Mouse (Mus musculus) liver, postnatal 0 days (tissue): Measurements from ENCODE around the gene Cyp11a1. TPM values are rescaled to one million over a fixed set of nuclear protein-coding genes. Genes with fewer than 3 reads are reported as not detected.

Experiments used
- ATAC-seq: fragments of 200-750 bp; cut with Nextera tagmentation; 2 replicates; pipeline ENCODE4 v1.8.0; 2017; ENCODE audit warnings: mild to moderate bottlenecking, moderate library complexity
- DNase-seq: peaks from one replicate; pipeline ENCODE4 v3.0.0-alpha.2; 2016
- H3K27ac ChIP-seq: fragments of 300-500 bp; sonication (generic); 2 replicates; pipeline ENCODE4 v1.5.1; 2014; ENCODE audit warnings: antibody characterized with exemption, moderate library complexity, mild to moderate bottlenecking, low read depth
- H3K27me3 ChIP-seq: fragments of 300-500 bp; sonication (generic); 2 replicates; pipeline ENCODE4 v1.6.1; 2014; ENCODE audit warnings: low read length, control low read depth, mixed read lengths; ENCODE audit not compliant: insufficient read depth
- H3K36me3 ChIP-seq: fragments of 300-500 bp; sonication (generic); replicated peaks from 2 replicates; pipeline ENCODE4 v1.6.1; 2014; ENCODE audit warnings: mild to moderate bottlenecking, control low read depth, low read length, moderate library complexity, mixed read lengths; ENCODE audit not compliant: insufficient read depth
- H3K4me1 ChIP-seq: fragments of 300-500 bp; sonication (generic); 2 replicates; pipeline ENCODE4 v1.6.1; 2014; ENCODE audit warnings: antibody characterized with exemption, mild to moderate bottlenecking, control low read depth; ENCODE audit not compliant: insufficient read depth
- H3K4me2 ChIP-seq: fragments of 300-500 bp; sonication (generic); 2 replicates; pipeline ENCODE4 v1.6.1; 2014; ENCODE audit warnings: low read depth, mild to moderate bottlenecking, low read length, moderate library complexity, mixed read lengths
- H3K4me3 ChIP-seq: fragments of 300-500 bp; sonication (generic); 2 replicates; pipeline ENCODE4 v1.5.1; 2014; ENCODE audit warnings: low read depth, low read length
- H3K9ac ChIP-seq: fragments of 300-500 bp; sonication (generic); replicated peaks from 2 replicates; pipeline ENCODE4 v1.6.1; 2014; ENCODE audit warnings: mild to moderate bottlenecking, moderate library complexity
- H3K9me3 ChIP-seq: fragments of 300-500 bp; sonication (generic); 2 replicates; pipeline ENCODE4 v1.6.1; 2016; ENCODE audit warnings: mild to moderate bottlenecking, control low read depth, low read length, mixed read lengths
- CTCF ChIP-seq: sonication (generic); IDR thresholded peaks from 2 replicates; pipeline ENCODE4 v1.5.1; 2016; ENCODE audit warnings: antibody characterized with exemption, low read depth
- EP300 ChIP-seq: IDR thresholded peaks from 2 replicates; pipeline ENCODE4 v1.6.1; 2016; ENCODE audit warnings: antibody characterized with exemption, low read depth, mild to moderate bottlenecking
- WGBS: fragments of 180-500 bp; shearing (Covaris S2); extraction: QIAGEN DNeasy Blood & Tissue Kit; methylation state at CpG from one replicate; pipeline ENCODE4 v1.1.7; 2014; ENCODE audit not compliant: insufficient replicate concordance; 5-methylcytosine and 5-hydroxymethylcytosine counted together
- polyA plus RNA-seq: library from polyadenylated mRNA; unstranded; fragments of >200 nt; fragmentation: Nextera tagmentation; extraction: Ambion mirVana; gene quantifications from 2 replicates; pipeline ENCODE4 v1.2.1, GENCODE M21; 2015

The Cyp11a1 gene
- polyA plus RNA-seq, 1 experiment from 2014 or later = 0.51 TPM

- TF ChIP-seq CTCF (no peak), EP300 (no peak)
- Histone ChIP-seq H3K9me3 (no peaks in the 10 kb centered on the region), H3K9ac (no peak overlapping the region), H3K27me3 (peaks cover 13% of the 10 kb centered on the region), H3K4me1 (peaks cover 8% of the 10 kb centered on the region), H3K36me3 (no peaks in the 10 kb centered on the region), H3K27ac (no peak overlapping the region), H3K4me2 (no peak overlapping the region), H3K4me3 (no peak overlapping the region)
- DNase-seq (no peak), ATAC-seq (no peak)
- WGBS = 44% methylated on average over 2 of the region's 2 CpGs
Observed at GRCm38 (mm10) chr9:57999676-58000075, 6.5 kb upstream of the Cyp11a1 start.

- Histone ChIP-seq H3K4me3 (no peak overlapping the region), H3K27me3 (0 out of 2 replicates have a peak, but pooled peaks cover 2% of the 10 kb centered on the region), H3K9me3 (no peaks in the 10 kb centered on the region), H3K4me2 (no peak overlapping the region), H3K4me1 (no peaks in the 10 kb centered on the region; the same call in 1 of the 2 replicates), H3K9ac (no peak overlapping the region), H3K27ac (no peak overlapping the region), H3K36me3 (no peaks in the 10 kb centered on the region)
- ATAC-seq (no peak), DNase-seq (no peak)
- 24% methylated on average over 2 of the region's 2 CpGs for WGBS
- no peak for TF ChIP-seq EP300
- no peak for TF ChIP-seq CTCF
Observed at GRCm38 (mm10) chr9:58003272-58003671, 2.9 kb upstream of the Cyp11a1 start.

DNA sequence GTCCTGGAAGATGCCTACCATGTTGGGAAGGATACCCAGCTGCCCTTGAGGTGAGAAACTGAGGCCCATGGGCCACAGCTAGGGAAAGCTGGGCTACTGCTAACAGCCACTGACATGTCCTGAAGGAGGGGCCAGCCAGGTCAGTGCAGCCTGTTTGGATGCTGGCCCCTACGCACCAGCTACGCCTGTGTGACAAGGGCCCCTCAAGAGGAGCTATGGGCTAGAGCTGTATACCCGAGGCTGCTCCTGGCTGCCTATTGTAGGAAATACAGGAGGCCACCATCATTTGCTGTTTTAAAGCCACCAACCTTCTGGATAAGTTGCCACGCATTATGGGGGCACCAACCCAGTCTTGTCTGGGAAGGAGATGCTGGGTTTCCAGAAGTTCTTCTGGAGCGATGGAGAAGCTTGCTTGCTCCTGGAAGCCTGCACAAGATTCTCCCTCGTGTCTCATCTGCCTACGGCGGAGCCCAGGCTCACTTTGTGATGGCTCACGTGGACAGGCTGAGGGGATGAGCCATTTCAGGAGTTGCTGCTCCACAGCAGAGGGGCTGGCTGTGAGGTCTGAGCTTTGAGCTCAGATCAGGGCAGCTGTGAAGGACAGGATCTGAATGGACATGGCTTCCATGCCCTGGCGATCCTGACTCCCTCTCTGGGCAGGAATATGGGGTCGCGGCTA lies 2.3 kb downstream of the Cyp11a1 start:
- 73% methylated on average over 12 of the region's 12 CpGs for WGBS
- ATAC-seq = no peak
- TF ChIP-seq EP300 = no peak
- TF ChIP-seq CTCF = no peak
- Histone ChIP-seq H3K9me3 (no peaks in the 10 kb centered on the region), H3K4me1 (no peaks in the 10 kb centered on the region), H3K4me3 (no peak overlapping the region), H3K27me3 (no peaks in the 10 kb centered on the region), H3K36me3 (no peaks in the 10 kb centered on the region), H3K27ac (no peak overlapping the region), H3K4me2 (no peak overlapping the region), H3K9ac (no peak overlapping the region)
- DNase-seq = no peak

DNA sequence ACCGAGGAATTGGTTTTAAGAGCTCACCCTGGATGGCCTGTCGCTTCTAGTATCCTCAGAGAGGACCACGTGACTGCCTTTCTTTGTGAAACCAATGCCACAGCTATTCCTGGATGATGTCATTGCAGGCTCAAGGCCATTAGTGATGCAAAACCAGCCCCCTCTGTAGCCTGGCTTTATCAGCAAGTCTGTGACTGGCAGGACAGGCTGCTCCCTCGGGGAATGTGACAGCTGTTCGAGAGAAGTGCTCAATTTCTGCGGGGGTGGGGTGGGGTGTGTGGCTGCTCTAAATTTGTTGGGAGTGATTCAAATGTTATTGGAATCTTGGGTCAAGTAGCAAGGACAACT lies 2.8 kb downstream of the Cyp11a1 start:
- ATAC-seq (peak; percentile 41; the same call in 1 of the 2 replicates), DNase-seq (peak; percentile 31)
- Histone ChIP-seq H3K4me3 (no peak overlapping the region), H3K4me2 (no peak overlapping the region), H3K9me3 (no peaks in the 10 kb centered on the region), H3K36me3 (no peaks in the 10 kb centered on the region), H3K27ac (no peak overlapping the region), H3K27me3 (no peaks in the 10 kb centered on the region), H3K9ac (no peak overlapping the region), H3K4me1 (no peaks in the 10 kb centered on the region)
- 24% methylated on average over 6 of the region's 6 CpGs for WGBS
- TF ChIP-seq EP300 = no peak
- no peak for TF ChIP-seq CTCF

DNA sequence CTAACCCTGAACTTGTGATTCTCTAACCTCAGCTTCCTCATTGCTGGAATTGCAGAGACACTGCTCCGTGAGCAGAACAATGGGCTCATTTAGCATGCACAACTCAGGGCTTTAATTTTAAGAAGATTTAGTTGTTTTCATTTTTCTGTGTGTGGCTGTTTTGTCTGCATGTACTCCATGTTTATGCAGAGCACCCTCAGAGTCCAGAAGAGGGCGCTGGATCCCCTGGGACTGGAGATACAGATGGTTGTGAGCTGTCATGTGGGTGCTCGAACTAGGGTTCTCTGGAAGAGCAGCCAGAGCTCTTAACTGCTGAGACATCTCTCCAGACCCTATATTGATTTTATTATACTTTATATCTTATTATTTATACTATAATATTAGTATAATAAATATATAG lies 3.4 kb downstream of the Cyp11a1 start:
- Histone ChIP-seq H3K9me3 (no peaks in the 10 kb centered on the region), H3K4me3 (no peak overlapping the region), H3K27me3 (no peaks in the 10 kb centered on the region), H3K27ac (no peak overlapping the region), H3K4me1 (no peaks in the 10 kb centered on the region), H3K36me3 (no peaks in the 10 kb centered on the region), H3K4me2 (no peak overlapping the region), H3K9ac (no peak overlapping the region)
- no peak for DNase-seq
- no peak for ATAC-seq
- 53% methylated on average over 3 of the region's 3 CpGs for WGBS
- TF ChIP-seq EP300 (no peak), CTCF (no peak)

GRCm38 (mm10) chr9:58011027-58011426 lies 4.8 kb downstream of the Cyp11a1 start:
- ATAC-seq (no peak), DNase-seq (no peak)
- Histone ChIP-seq H3K4me1 (no peaks in the 10 kb centered on the region), H3K4me3 (no peak overlapping the region), H3K9me3 (no peaks in the 10 kb centered on the region), H3K4me2 (no peak overlapping the region), H3K36me3 (no peaks in the 10 kb centered on the region), H3K27me3 (no peaks in the 10 kb centered on the region), H3K27ac (no peak overlapping the region), H3K9ac (no peak overlapping the region)
- WGBS = 36% methylated on average over 7 of the region's 7 CpGs
- TF ChIP-seq EP300 = no peak
- TF ChIP-seq CTCF = no peak

DNA sequence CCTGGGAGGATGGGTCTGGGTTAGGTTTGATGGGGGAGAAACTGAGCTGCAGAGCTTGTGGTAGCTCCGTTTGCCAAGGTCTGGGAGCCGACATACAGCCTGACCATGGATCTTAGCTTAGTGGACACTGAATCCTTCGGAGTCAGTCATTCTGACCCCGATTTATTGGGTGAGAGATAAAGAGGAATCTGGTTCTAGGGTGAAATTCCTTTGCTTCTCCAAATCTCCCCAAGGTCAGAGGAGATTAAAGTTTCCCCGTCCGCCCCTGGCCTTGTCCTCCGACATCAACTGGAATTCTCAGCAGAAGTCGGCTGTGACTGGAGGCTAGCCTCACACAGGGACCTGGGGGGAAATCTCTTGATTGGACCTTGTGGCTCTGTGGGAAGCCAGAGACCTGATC lies 5.3 kb downstream of the Cyp11a1 start:
- WGBS = 78% methylated on average over 8 of the region's 8 CpGs
- no peaks in the 10 kb centered on the region for H3K9me3 ChIP-seq
- no peak for DNase-seq

More for the DNA sequence above, 5.3 kb downstream of the Cyp11a1 start:
- ATAC-seq = no peak
- Histone ChIP-seq H3K4me2 (no peak overlapping the region), H3K27ac (no peak overlapping the region), H3K36me3 (no peaks in the 10 kb centered on the region), H3K4me1 (no peaks in the 10 kb centered on the region), H3K27me3 (no peaks in the 10 kb centered on the region), H3K9ac (no peak overlapping the region), H3K4me3 (no peak overlapping the region)
- TF ChIP-seq EP300 (no peak), CTCF (no peak)
